Mouse (Mus musculus) liver, adult 10 weeks (tissue): Measurements from ENCODE around the gene Prr3. TPM values are rescaled to one million over a fixed set of nuclear protein-coding genes. Genes with fewer than 3 reads are reported as not detected.

Experiments
- polyA plus RNA-seq: library from polyadenylated mRNA; stranded (reverse); fragments of 350-450 nt; fragmentation: Illumina TruSeq; extraction: RNeasy Lipid Tissue Mini Kit (QIAGEN cat#74804); gene quantifications from one replicate; pipeline ENCODE4 v1.2.3, GENCODE M21; 2014; ENCODE audit warnings: low read depth, low replicate concordance

Prr3 gene
- polyA plus RNA-seq: 1.4 TPM

DNA sequence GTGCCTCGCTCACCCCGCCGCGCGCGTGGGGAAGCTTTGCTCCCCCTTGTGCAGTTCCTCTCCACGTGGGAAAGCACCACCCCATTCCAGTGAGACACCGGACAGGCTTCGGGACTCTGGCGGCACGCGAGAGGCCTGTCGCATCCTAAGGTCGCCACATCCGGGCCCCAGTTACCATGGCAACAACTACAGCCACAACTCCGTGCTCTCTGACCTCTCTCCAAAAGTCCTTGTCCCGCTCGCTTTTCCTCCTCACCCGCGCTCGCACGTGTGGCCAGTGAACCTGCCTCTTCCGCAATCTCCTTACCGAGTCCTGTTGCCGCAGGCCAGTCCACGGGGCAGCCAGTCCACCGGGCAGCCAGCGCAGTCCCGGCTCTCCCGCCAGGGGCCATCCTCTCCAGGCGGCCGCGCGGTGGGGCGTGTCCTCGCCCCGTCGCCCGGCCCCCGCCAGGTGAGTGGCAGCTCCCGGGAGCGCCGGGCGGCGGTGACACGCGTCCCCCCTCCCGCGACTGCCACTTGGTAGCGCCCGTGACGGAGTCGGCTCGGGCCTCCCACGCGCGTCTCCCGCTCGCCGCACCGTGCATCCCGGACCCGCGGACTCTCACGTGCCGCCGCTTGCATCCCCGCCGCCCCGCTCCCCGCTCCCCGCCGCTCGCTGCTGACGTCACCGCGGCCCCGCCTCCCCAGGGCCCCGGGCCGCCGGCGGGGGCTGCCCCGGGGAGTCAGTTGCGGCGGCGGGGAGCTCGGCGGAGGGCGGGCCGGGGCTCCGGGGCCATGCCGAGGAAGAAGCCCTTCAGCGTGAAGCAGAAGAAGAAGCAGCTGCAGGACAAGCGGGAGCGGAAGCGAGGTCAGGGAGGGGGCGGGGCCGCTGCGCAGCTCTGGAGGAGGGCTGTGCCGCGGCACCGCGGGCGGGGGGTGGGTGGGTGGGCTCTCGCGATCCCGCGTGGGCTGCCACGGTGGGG, at the start of gene Prr3, which contains the start of gene Gnl1:
Prr3 (minus strand) TSS at position 836 of the 962 bp plus-strand sequence.
Gnl1 (plus strand) TSS at position 451 of the 962 bp plus-strand sequence.

DNA sequence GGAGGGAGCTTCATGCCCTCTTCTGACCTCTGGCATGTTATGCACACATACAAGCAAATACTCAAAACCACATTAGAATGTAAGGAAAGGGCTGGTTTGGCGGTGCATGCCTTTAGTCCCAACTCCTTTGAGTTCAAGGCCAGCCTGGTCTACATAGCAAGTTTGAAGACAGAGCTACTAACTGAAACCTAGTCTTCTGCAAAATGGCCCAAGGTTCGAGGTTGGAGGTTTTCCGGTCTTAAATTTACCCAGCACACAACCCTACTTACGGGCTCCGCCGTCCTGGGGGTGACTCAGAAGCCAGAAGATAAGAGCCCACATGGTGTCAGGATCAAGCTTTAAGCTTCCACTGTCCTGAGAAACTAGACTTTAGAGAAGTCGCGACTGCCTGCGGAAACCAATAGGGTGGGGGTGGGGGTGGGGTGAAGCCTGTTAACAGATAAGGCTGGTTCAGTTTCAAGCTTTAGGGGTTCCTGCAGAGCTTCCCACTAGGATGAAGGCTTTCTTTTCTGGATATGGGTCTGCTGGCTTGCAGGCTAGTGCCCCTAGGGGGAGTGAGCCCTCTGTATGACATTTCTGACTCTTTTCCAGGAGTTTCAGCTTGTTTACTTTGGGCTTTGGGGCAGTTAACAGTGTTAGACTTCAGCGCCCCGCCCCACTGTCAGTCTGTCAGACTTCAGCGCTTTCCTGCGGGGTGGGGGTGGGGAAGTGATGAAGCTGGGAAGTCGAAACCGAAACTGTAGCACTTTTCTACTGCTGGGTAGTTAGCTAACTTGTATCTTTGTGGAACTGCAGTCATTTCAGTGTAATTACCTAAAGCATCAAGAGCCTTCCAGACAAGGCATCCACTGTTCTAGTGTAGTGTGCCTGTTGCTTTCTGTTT, 40.4 kb upstream of the Prr3 start, which contains the start of gene H2-T24:
H2-T24 (minus strand) TSS at position 370 of the 883 bp plus-strand sequence.

DNA sequence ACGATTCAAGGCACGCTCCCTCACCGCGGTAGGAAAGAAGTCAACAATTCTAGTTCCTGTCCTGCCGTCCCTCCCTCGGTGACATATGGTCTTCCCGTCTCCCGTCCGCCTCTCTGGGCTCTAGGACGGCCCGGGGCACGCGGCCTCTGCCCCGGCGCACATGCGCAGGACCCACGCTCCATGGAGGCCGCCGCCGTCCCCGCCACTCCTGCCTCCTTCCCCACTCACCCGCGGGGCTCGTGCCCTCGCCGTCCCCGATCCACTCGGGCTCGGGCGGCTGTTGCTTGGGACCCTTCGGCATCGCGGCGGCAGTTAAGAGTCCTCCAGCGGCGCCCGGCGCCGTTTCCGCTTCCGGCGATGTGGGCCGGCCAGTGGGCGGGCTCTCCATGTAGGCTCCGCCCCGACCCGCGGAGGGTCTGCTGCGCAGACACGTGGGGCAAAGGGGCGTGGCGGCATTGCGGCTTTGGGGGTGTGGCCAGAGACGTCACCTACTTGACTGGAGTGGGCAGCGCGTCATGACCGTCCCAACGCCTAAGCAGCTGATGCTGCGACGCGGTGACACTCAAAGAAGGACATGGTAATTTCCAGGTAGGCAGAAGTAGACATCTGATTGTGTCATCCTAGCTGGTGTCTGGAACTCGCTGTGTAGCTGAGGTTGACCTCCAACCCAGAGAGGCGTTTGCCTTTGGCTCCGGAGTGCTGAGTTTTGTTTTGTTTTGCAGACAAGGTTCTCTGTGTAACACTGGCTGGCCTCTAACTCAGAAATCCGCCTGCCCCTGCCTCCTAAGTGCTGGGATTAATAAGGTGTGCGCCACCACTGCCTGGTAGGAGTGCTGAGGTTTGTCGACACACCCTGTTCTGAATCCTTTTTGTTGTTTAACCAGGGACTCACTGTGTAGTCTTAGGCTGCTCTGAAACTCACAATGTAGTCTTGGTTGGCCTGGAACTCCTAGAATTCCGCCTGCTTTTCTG, 10.3 kb downstream of the Prr3 start, which contains the start of gene Abcf1:
Abcf1 (minus strand) TSS at position 344 of the 972 bp plus-strand sequence.

Other genes with a start within 250 kb of the Prr3 start
- gene Ier3, start 158.6 kb downstream of the Prr3 start, polyA plus RNA-seq: 0.85 TPM
- 3.9 TPM for gene Flot1, start 157.0 kb downstream of the Prr3 start, polyA plus RNA-seq
- 13.4 TPM for gene Tubb5, start 141.9 kb downstream of the Prr3 start, polyA plus RNA-seq
- gene Mdc1, start 138.7 kb downstream of the Prr3 start, polyA plus RNA-seq: 4.7 TPM
- gene Nrm, start 118.9 kb downstream of the Prr3 start, polyA plus RNA-seq: 0.34 TPM
- 1.1 TPM for gene Ppp1r18, start 114.6 kb downstream of the Prr3 start, polyA plus RNA-seq
- 39.3 TPM for gene Dhx16, start 100.4 kb downstream of the Prr3 start, polyA plus RNA-seq
- 17.0 TPM for gene 2310061I04Rik, start 82.8 kb downstream of the Prr3 start, polyA plus RNA-seq
- gene Atat1, start 70.2 kb downstream of the Prr3 start, polyA plus RNA-seq: 10.3 TPM
- gene Mrps18b, start 63.8 kb downstream of the Prr3 start, polyA plus RNA-seq: 25.6 TPM
- 12.4 TPM for gene Ppp1r10, start 63.8 kb downstream of the Prr3 start, polyA plus RNA-seq
- 15.0 TPM for gene Abcf1, start 10.5 kb downstream of the Prr3 start, polyA plus RNA-seq
- 1.5 TPM for gene Gnl1, start 385 bp downstream of the Prr3 start, polyA plus RNA-seq
- gene H2-T24, start 40.3 kb upstream of the Prr3 start, polyA plus RNA-seq: 3.9 TPM
- gene H2-T23, start 52.6 kb upstream of the Prr3 start, polyA plus RNA-seq: 29.7 TPM
- gene H2-T22, start 62.5 kb upstream of the Prr3 start, polyA plus RNA-seq: 46.2 TPM
- gene Gm6034, start 62.7 kb upstream of the Prr3 start, polyA plus RNA-seq: not detected
- not detected for gene Gm11127, start 78.1 kb upstream of the Prr3 start, polyA plus RNA-seq
- gene Gm19684, start 141.4 kb upstream of the Prr3 start, polyA plus RNA-seq: not detected
- gene Gm7030, start 149.2 kb upstream of the Prr3 start, polyA plus RNA-seq: not detected
- gene Gm8909, start 188.3 kb upstream of the Prr3 start, polyA plus RNA-seq: not detected
- not detected for gene H2-T3, start 210.1 kb upstream of the Prr3 start, polyA plus RNA-seq